Mouse (Mus musculus): Measurements from ENCODE around the gene Lcn2.

Lcn2 gene

GRCm38 (mm10) chr2:32413936-32414335, 25.9 kb upstream of the Lcn2 start:
- DNase-seq (ENCODE audit: low read depth), result no peak

GRCm38 (mm10) chr2:32412742-32413531, 24.9 kb upstream of the Lcn2 start:
- no peak for DNase-seq (ENCODE audit: low read depth)

- no peak for DNase-seq (ENCODE audit: low read depth)
These were observed 23.4 kb upstream of the Lcn2 start for GRCm38 (mm10) chr2:32411407-32411806.

- DNase-seq (ENCODE audit: low read depth), result no peak
These were observed 20.7 kb upstream of the Lcn2 start for GRCm38 (mm10) chr2:32408429-32409424.

- no peak for DNase-seq (ENCODE audit: low read depth)
These were observed 19.2 kb upstream of the Lcn2 start for GRCm38 (mm10) chr2:32407144-32407824.

- DNase-seq (ENCODE audit: low read depth), result peak; percentile 100
These were observed 16.6 kb upstream of the Lcn2 start for GRCm38 (mm10) chr2:32404663-32405062.

GRCm38 (mm10) chr2:32396695-32397094, 8.6 kb upstream of the Lcn2 start:
- no peak for DNase-seq (ENCODE audit: low read depth)

- peak; percentile 85 for DNase-seq (ENCODE audit: low read depth)
These were observed 8.0 kb upstream of the Lcn2 start for GRCm38 (mm10) chr2:32395946-32396621.

- peak; percentile 92 for DNase-seq (ENCODE audit: low read depth)
These were observed 7.5 kb upstream of the Lcn2 start, which contains the start of gene Ptges2 for GRCm38 (mm10) chr2:32395484-32395945. Gene Ptges2, plus strand, starts transcription at chr2:32395896.

- peak; percentile 58 for DNase-seq (ENCODE audit: low read depth)
These were observed 6.9 kb upstream of the Lcn2 start for GRCm38 (mm10) chr2:32394973-32395372.

GRCm38 (mm10) chr2:32392063-32392462, 4.0 kb upstream of the Lcn2 start:
- no peak for DNase-seq (ENCODE audit: low read depth)

GRCm38 (mm10) chr2:32390871-32391270, 2.8 kb upstream of the Lcn2 start:
- DNase-seq (ENCODE audit: low read depth), result no peak

- DNase-seq (ENCODE audit: low read depth), result no peak
These were observed 1.1 kb upstream of the Lcn2 start for GRCm38 (mm10) chr2:32389157-32389556.

GRCm38 (mm10) chr2:32382689-32383088, 5.4 kb downstream of the Lcn2 start:
- no peak for DNase-seq (ENCODE audit: low read depth)

- DNase-seq (ENCODE audit: low read depth), result peak; percentile 96
These were observed 6.3 kb downstream of the Lcn2 start, which contains the start of gene 1110008P14Rik for GRCm38 (mm10) chr2:32381775-32382223. Gene 1110008P14Rik, minus strand, starts transcription at chr2:32381938.

- no peak for DNase-seq (ENCODE audit: low read depth)
These were observed 6.8 kb downstream of the Lcn2 start for GRCm38 (mm10) chr2:32381141-32381774.

- DNase-seq (ENCODE audit: low read depth), result no peak
These were observed 8.0 kb downstream of the Lcn2 start for GRCm38 (mm10) chr2:32380001-32380500.

- DNase-seq (ENCODE audit: low read depth), result no peak
These were observed 11.1 kb downstream of the Lcn2 start for GRCm38 (mm10) chr2:32376963-32377362.

- DNase-seq (ENCODE audit: low read depth), result no peak
These were observed 12.6 kb downstream of the Lcn2 start for GRCm38 (mm10) chr2:32375317-32375940.

GRCm38 (mm10) chr2:32374191-32374590, 13.9 kb downstream of the Lcn2 start:
- no peak for DNase-seq (ENCODE audit: low read depth)

All from c-Kit-positive CD71-positive TER-119-negative erythroid progenitor cells, embryonic 14.5 days (primary cell).